Mouse (Mus musculus) CH12.LX (cell line): ENCODE data around the gene Nrxn3.

ENCODE experiments used
- CTCF ChIP-seq, 2 experiments: IDR thresholded peaks in 1 of 2; conservative IDR thresholded peaks in 1 of 2; 2 replicates each; pipeline ENCODE4 v1.5.1; 2011 to 2012; ENCODE audit warnings: low read depth in 2 of 2, low read length in 2 of 2, improper control_type of control experiment in 1 of 2, inconsistent platforms in 1 of 2, mild to moderate bottlenecking in 1 of 2, moderate library complexity in 1 of 2
- ETS1 ChIP-seq: conservative IDR thresholded peaks from 2 replicates; pipeline ENCODE4 v1.6.1; 2012; ENCODE audit warnings: low read depth, mild to moderate bottlenecking, inconsistent platforms, low read length, improper control_type of control experiment, moderate library complexity
- HCFC1 ChIP-seq: IDR thresholded peaks from 2 replicates; pipeline ENCODE4 v1.6.1; 2012; ENCODE audit warnings: low read depth, mild to moderate bottlenecking, inconsistent platforms, low read length, improper control_type of control experiment
- IRF4 ChIP-seq: IDR thresholded peaks from 2 replicates; pipeline ENCODE4 v1.6.1; 2014; ENCODE audit warnings: low read depth, mild to moderate bottlenecking, inconsistent platforms, low read length, improper control_type of control experiment
- JUN ChIP-seq: IDR thresholded peaks from 2 replicates; pipeline ENCODE4 v1.6.1; 2011; ENCODE audit warnings: low read depth, mild to moderate bottlenecking, low read length, improper control_type of control experiment, moderate library complexity; ENCODE audit not compliant: insufficient read depth
- MAX ChIP-seq: IDR thresholded peaks from 2 replicates; pipeline ENCODE4 v1.6.1; 2011; ENCODE audit warnings: low read length, improper control_type of control experiment
- MEF2A ChIP-seq: IDR thresholded peaks from 2 replicates; pipeline ENCODE4 v1.6.1; 2014; ENCODE audit warnings: low read depth, mild to moderate bottlenecking, inconsistent platforms, low read length, improper control_type of control experiment, borderline replicate concordance
- NELFE ChIP-seq: IDR thresholded peaks from 2 replicates; pipeline ENCODE4 v1.6.1; 2011; ENCODE audit warnings: low read depth, low read length, improper control_type of control experiment
- POLR2A ChIP-seq: IDR thresholded peaks from 2 replicates; pipeline ENCODE4 v1.6.1; 2011; ENCODE audit warnings: low read depth, mild to moderate bottlenecking, improper control_type of control experiment, low read length
- POLR2AphosphoS2 ChIP-seq: IDR thresholded peaks from 2 replicates; pipeline ENCODE4 v1.6.1; 2011; ENCODE audit warnings: low read depth, low read length, improper control_type of control experiment
- RCOR1 ChIP-seq: conservative IDR thresholded peaks from 2 replicates; pipeline ENCODE4 v1.6.1; 2012; ENCODE audit warnings: low read depth, mild to moderate bottlenecking, inconsistent platforms, low read length, improper control_type of control experiment
- SIN3A ChIP-seq: IDR thresholded peaks from 2 replicates; pipeline ENCODE4 v1.6.1; 2012; ENCODE audit warnings: low read length, improper control_type of control experiment, inconsistent platforms
- USF1 ChIP-seq: IDR thresholded peaks from 2 replicates; pipeline ENCODE4 v1.6.1; 2014; ENCODE audit warnings: low read depth, mild to moderate bottlenecking, inconsistent platforms, low read length, improper control_type of control experiment
- ZC3H11A ChIP-seq: IDR thresholded peaks from 2 replicates; pipeline ENCODE4 v1.6.1; 2012; ENCODE audit warnings: low read depth, mild to moderate bottlenecking, inconsistent platforms, low read length, improper control_type of control experiment

GRCm38 (mm10) chr12:88966329-88966728 is 243.7 kb downstream of the Nrxn3 start:
- TF ChIP-seq HCFC1: no peak
- no peak for TF ChIP-seq MAX
- no peak for TF ChIP-seq SIN3A
- TF ChIP-seq CTCF (conservative IDR thresholded peaks at IDR 0.05 in 1 of 2, IDR thresholded peaks at IDR 0.05 in 1 of 2; ENCODE audit: low read depth in 2 of 2, low read length in 2 of 2): no peak
- no peak for TF ChIP-seq ETS1
- TF ChIP-seq POLR2AphosphoS2: no peak
- TF ChIP-seq POLR2A: no peak
- TF ChIP-seq IRF4: no peak
- TF ChIP-seq ZC3H11A: no peak
- no peak for TF ChIP-seq MEF2A
- no peak for TF ChIP-seq USF1
- TF ChIP-seq RCOR1: no peak
- no peak for TF ChIP-seq JUN
- TF ChIP-seq NELFE: no peak
